13 mouse cellular contexts compared by ENCODE assay signal in genomic region chr17:23535046-23535788, GRCm38 (mm10). TPM values are rescaled to one million over a fixed set of nuclear protein-coding genes. Genes with fewer than 3 reads are reported as not detected.
DNase-seq lines count a peak whose midpoint lies in the region; ATAC-seq lines count a peak whose summit lies in the region.
"Not testable (repeated sequence)": the region's sequence is repeated elsewhere in the genome, so short reads cannot be mapped to it uniquely, and the experiment has no call there.
"Had no signal": no experiment of that assay in that cellular context is flagged by ENCODE, and none has a peak within 500 bp of the region (broad histone marks: within the 10 kb centered on the region; RNA-seq: fewer than 3 reads in every experiment).

No protein-coding gene starts in this region.

- H3K4me2 ChIP-seq in heart, embryonic 15.5 days: peak overlapping the region; percentile 48
- H3K4me2 ChIP-seq in intestine, embryonic 16.5 days (ENCODE audit: low read depth, low read length): peak overlapping the region; percentile 42
- H3K4me2 ChIP-seq in limb, embryonic 13.5 days (replicated peaks): peak overlapping the region; percentile 32; the same call in 1 of the 2 replicates
- peak overlapping the region; percentile 20; the same call in 1 of the 2 replicates for H3K4me2 ChIP-seq in neural tube, embryonic 12.5 days (replicated peaks)

- not testable (repeated sequence) for H3K36me3 ChIP-seq in forebrain, embryonic 10.5 days (replicated peaks); heart, embryonic 15.5 days; intestine, embryonic 16.5 days (ENCODE audit: control insufficient read depth, insufficient read depth, low read length); limb, embryonic 13.5 days; macrophage (ENCODE audit: inconsistent target); neural tube, embryonic 12.5 days

- H3K79me2 ChIP-seq in macrophage (ENCODE audit: inconsistent target): not testable (repeated sequence)

- DNase-seq in forebrain, embryonic 10.5 days (ENCODE audit: extremely low spot score, low spot score): peak; percentile 55

- peak; percentile 23 for ATAC-seq in CD4-positive, CD25-positive, alpha-beta regulatory T cell, adult 4 months
- not testable (repeated sequence) for ATAC-seq in heart, embryonic 15.5 days (replicated peaks; ENCODE audit: insufficient number of reproducible peaks, insufficient read depth, low FRiP score, low read depth); limb, embryonic 13.5 days (ENCODE audit: low FRiP score, low read depth); neural tube, embryonic 12.5 days (ENCODE audit: low FRiP score, low read depth)
- peak; percentile 75 for ATAC-seq in intestine, embryonic 16.5 days

- not testable (repeated sequence) for H3K9ac ChIP-seq in heart, embryonic 15.5 days; intestine, embryonic 16.5 days (ENCODE audit: low read depth, low read length); limb, embryonic 13.5 days; neural tube, embryonic 12.5 days

- not testable (repeated sequence) for H3K27ac ChIP-seq in brown adipose tissue, adult 24 weeks (replicated peaks; ENCODE audit: low read depth, low read length); forebrain, embryonic 10.5 days; heart, embryonic 15.5 days; intestine, embryonic 16.5 days (ENCODE audit: low read length); limb, embryonic 13.5 days; neural tube, embryonic 12.5 days
- peak overlapping the region; percentile 10; the same call in 1 of the 2 replicates for H3K27ac ChIP-seq in macrophage

- not testable (repeated sequence) for H3K4me1 ChIP-seq in brown adipose tissue, adult 24 weeks (ENCODE audit: control insufficient read depth, insufficient read depth, insufficient read length, low read length); intestine, embryonic 16.5 days (ENCODE audit: control insufficient read depth, insufficient read depth, low read length); limb, embryonic 13.5 days; neural tube, embryonic 12.5 days
- peaks cover 20% of the 10 kb centered on the region for H3K4me1 ChIP-seq in forebrain, embryonic 10.5 days
- H3K4me1 ChIP-seq in heart, embryonic 15.5 days (replicated peaks): peaks cover 19% of the 10 kb centered on the region

- peaks cover 48% of the 10 kb centered on the region for H3K27me3 ChIP-seq in forebrain, embryonic 10.5 days (ENCODE audit: poor library complexity, severe bottlenecking)
- peaks cover 37% of the 10 kb centered on the region for H3K27me3 ChIP-seq in heart, embryonic 15.5 days
- not testable (repeated sequence) for H3K27me3 ChIP-seq in intestine, embryonic 16.5 days (replicated peaks; ENCODE audit: control insufficient read depth, insufficient read depth, low read length)
- H3K27me3 ChIP-seq in limb, embryonic 13.5 days: peaks cover 47% of the 10 kb centered on the region
- H3K27me3 ChIP-seq in neural tube, embryonic 12.5 days (replicated peaks): peaks cover 34% of the 10 kb centered on the region

- H3K4me3 ChIP-seq in brown adipose tissue, adult 24 weeks (ENCODE audit: insufficient read depth, low read depth, low read length): peak overlapping the region; percentile 25
- H3K4me3 ChIP-seq in forebrain, embryonic 10.5 days: peak overlapping the region; percentile 35
- H3K4me3 ChIP-seq in heart, embryonic 15.5 days: peak overlapping the region; percentile 24; the same call in 1 of the 2 replicates
- peak overlapping the region; percentile 27 for H3K4me3 ChIP-seq in intestine, embryonic 16.5 days (ENCODE audit: low read length)
- H3K4me3 ChIP-seq in limb, embryonic 13.5 days; neural tube, embryonic 12.5 days: not testable (repeated sequence)
- H3K4me3 ChIP-seq in macrophage (ENCODE audit: inconsistent target): peak overlapping the region; percentile 9; the same call in 1 of the 2 replicates

- not testable (repeated sequence) for H3K9me3 ChIP-seq in forebrain, embryonic 10.5 days; heart, embryonic 15.5 days (replicated peaks); intestine, embryonic 16.5 days (ENCODE audit: control insufficient read depth, low read length); limb, embryonic 13.5 days; neural tube, embryonic 12.5 days

- 1% methylated on average over 18 of the region's 29 CpGs for WGBS in forebrain, embryonic 10.5 days
- WGBS in heart, embryonic 15.5 days: 2% methylated on average over 17 of the region's 29 CpGs
- 2% methylated on average over 17 of the region's 29 CpGs for WGBS in intestine, embryonic 16.5 days
- WGBS in limb, embryonic 13.5 days: 3% methylated on average over 17 of the region's 29 CpGs
- 2% methylated on average over 13 of the region's 29 CpGs for WGBS in macrophage (ENCODE audit: missing documents)
- 1% methylated on average over 18 of the region's 29 CpGs for WGBS in neural tube, embryonic 12.5 days

RNA-seq across cellular contexts. Expression of gene Zfp213, which starts 28.8 kb away (rescaled TPM):
- 1 to 10 TPM; 3.4 to 4.3 TPM for polyA plus RNA-seq in CD4-positive, CD25-positive, alpha-beta regulatory T cell, adult 4 months (2017; shearing (Covaris generic))
- 3.4 and 4.6 TPM in 2 replicates for polyA plus RNA-seq in brown adipose tissue, adult 24 weeks (2012; ENCODE audit: insufficient read depth, insufficient read length, missing spikeins)
- 27.6 and 29.9 TPM in 2 replicates for polyA plus RNA-seq in forebrain, embryonic 10.5 days (2016; fragmentation: Nextera tagmentation; extraction: Ambion mirVana)
- 10.9 and 14.4 TPM in 2 replicates for polyA plus RNA-seq in heart, embryonic 15.5 days (2015; fragmentation: Nextera tagmentation; extraction: Ambion mirVana)
- polyA plus RNA-seq in intestine, embryonic 16.5 days (2015; fragmentation: Nextera tagmentation; extraction: Ambion mirVana): 16.0 and 16.8 TPM in 2 replicates
- 21.0 and 21.7 TPM in 2 replicates for polyA plus RNA-seq in limb, embryonic 13.5 days (2015; fragmentation: Nextera tagmentation; extraction: Ambion mirVana)
- total RNA-seq in macrophage (2018; cell fraction: chromatin; rRNA removed): 1 to 10 TPM in 22 of 26 experiments, under 1 TPM in 4; 0.61 to 6.3 (median 2.7) TPM
- 1 to 10 TPM in 25 of 26 experiments, under 1 TPM in 1; 0.89 to 5.8 (median 4.2) TPM for total RNA-seq in macrophage (2018; cell fraction: cytosol; rRNA removed)
- 1 to 10 TPM in 24 of 26 experiments, under 1 TPM in 2; 0.78 to 6.9 (median 3.5) TPM for total RNA-seq in macrophage (2018; cell fraction: nucleus; rRNA removed)
- polyA plus RNA-seq in macrophage (2018): 1.9 to 4.8 TPM (median 3.4 TPM) in 3 replicates
- 21.3 and 22.6 TPM in 2 replicates for polyA plus RNA-seq in neural tube, embryonic 12.5 days (2016; fragmentation: Nextera tagmentation; extraction: Ambion mirVana)

RNA-seq across cellular contexts. Expression of gene Vmn2r117, which starts 55.7 kb away (rescaled TPM):
- not detected for polyA plus RNA-seq in CD4-positive, CD25-positive, alpha-beta regulatory T cell, adult 4 months (2017; shearing (Covaris generic))
- not detected in 2 replicates for polyA plus RNA-seq in brown adipose tissue, adult 24 weeks (2012; ENCODE audit: insufficient read depth, insufficient read length, missing spikeins)
- polyA plus RNA-seq in forebrain, embryonic 10.5 days (2016; fragmentation: Nextera tagmentation; extraction: Ambion mirVana): not detected in 2 replicates
- polyA plus RNA-seq in heart, embryonic 15.5 days (2015; fragmentation: Nextera tagmentation; extraction: Ambion mirVana): not detected in 2 replicates
- not detected in 2 replicates for polyA plus RNA-seq in intestine, embryonic 16.5 days (2015; fragmentation: Nextera tagmentation; extraction: Ambion mirVana)
- polyA plus RNA-seq in limb, embryonic 13.5 days (2015; fragmentation: Nextera tagmentation; extraction: Ambion mirVana): not detected in 2 replicates
- total RNA-seq in macrophage (2018; cell fraction: chromatin; rRNA removed): not detected
- not detected for total RNA-seq in macrophage (2018; cell fraction: cytosol; rRNA removed)
- not detected for total RNA-seq in macrophage (2018; cell fraction: nucleus; rRNA removed)
- polyA plus RNA-seq in macrophage (2018): not detected in 3 replicates
- polyA plus RNA-seq in neural tube, embryonic 12.5 days (2016; fragmentation: Nextera tagmentation; extraction: Ambion mirVana): not detected in 2 replicates
- total RNA-seq: gastrocnemius, postnatal 10 days; heart, postnatal 36 days; left cerebral cortex, adult 8-10 months had no signal
- polyA plus RNA-seq: brain, embryonic 14.5 days; large intestine, adult 2 months had no signal
